Mouse (Mus musculus) bone marrow, adult 2 months (tissue): Measurements from ENCODE around the gene Mgat4a.

Experiments
- CTCF ChIP-seq: fragments of 200-500 bp; IDR thresholded peaks from 2 replicates; pipeline ENCODE4 v1.5.1; 2011; ENCODE audit warnings: low read length, control low read depth; ENCODE audit not compliant: control insufficient read depth, insufficient read depth
- POLR2A ChIP-seq: fragments of 200-500 bp; IDR thresholded peaks from 2 replicates; pipeline ENCODE4 v1.6.1; 2011; ENCODE audit warnings: low read depth, mild to moderate bottlenecking, control low read depth, low read length, borderline replicate concordance; ENCODE audit not compliant: control insufficient read depth

DNA sequence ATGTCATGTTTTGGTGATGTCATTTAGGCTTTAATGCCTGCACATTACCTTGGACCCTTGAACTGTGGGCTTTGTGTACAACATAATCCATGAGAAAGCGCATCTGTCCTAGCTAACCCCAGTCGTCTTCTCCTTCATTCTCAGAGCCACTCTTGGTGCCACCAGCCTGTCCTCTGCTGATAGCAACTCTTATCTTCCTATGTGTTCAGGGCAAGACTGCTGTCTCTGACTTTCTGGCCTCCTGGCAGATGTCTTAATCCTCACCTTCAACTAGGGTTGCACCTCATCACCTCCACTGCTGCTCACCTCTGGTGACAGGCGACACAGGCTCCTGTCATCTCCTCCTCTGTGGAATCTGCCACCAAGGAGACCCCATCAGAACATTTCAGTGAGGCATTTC lies 104.4 kb downstream of the Mgat4a start:
- TF ChIP-seq POLR2A (no peak), CTCF (no peak)
